Mouse (Mus musculus): ENCODE results near the gene Epha3.

The Epha3 gene

GRCm38 (mm10) chr16:63783544-63783943 is 80.4 kb downstream of the Epha3 start:
- no peak for DNase-seq (ENCODE audit: low read depth, low spot score)

GRCm38 (mm10) chr16:63782101-63782500 is 81.9 kb downstream of the Epha3 start:
- DNase-seq (ENCODE audit: low read depth, low spot score): no peak

GRCm38 (mm10) chr16:63780151-63780550 is 83.8 kb downstream of the Epha3 start:
- DNase-seq (ENCODE audit: low read depth, low spot score): no peak

- no peak for DNase-seq (ENCODE audit: low read depth, low spot score)
Observed at GRCm38 (mm10) chr16:63777811-63778210, 86.2 kb downstream of the Epha3 start.

GRCm38 (mm10) chr16:63772566-63772965 is 91.4 kb downstream of the Epha3 start:
- no peak for DNase-seq (ENCODE audit: low read depth, low spot score)

- DNase-seq (ENCODE audit: low read depth, low spot score): no peak
Observed at GRCm38 (mm10) chr16:63767589-63767988, 96.4 kb downstream of the Epha3 start.

GRCm38 (mm10) chr16:63761177-63761576 is 102.8 kb downstream of the Epha3 start:
- no peak for DNase-seq (ENCODE audit: low read depth, low spot score)

GRCm38 (mm10) chr16:63760112-63760511 is 103.9 kb downstream of the Epha3 start:
- no peak for DNase-seq (ENCODE audit: low read depth, low spot score)

- no peak for DNase-seq (ENCODE audit: low read depth, low spot score)
Observed at GRCm38 (mm10) chr16:63753052-63753451, 110.9 kb downstream of the Epha3 start.

GRCm38 (mm10) chr16:63747817-63748216 is 116.2 kb downstream of the Epha3 start:
- DNase-seq (ENCODE audit: low read depth, low spot score): no peak

GRCm38 (mm10) chr16:63745465-63745864 is 118.5 kb downstream of the Epha3 start:
- no peak for DNase-seq (ENCODE audit: low read depth, low spot score)

- DNase-seq (ENCODE audit: low read depth, low spot score): no peak
Observed at GRCm38 (mm10) chr16:63743208-63743854, 120.6 kb downstream of the Epha3 start.

GRCm38 (mm10) chr16:63719235-63719634 is 144.7 kb downstream of the Epha3 start:
- DNase-seq (ENCODE audit: low read depth, low spot score): no peak

GRCm38 (mm10) chr16:63717317-63717716 is 146.7 kb downstream of the Epha3 start:
- no peak for DNase-seq (ENCODE audit: low read depth, low spot score)

- no peak for DNase-seq (ENCODE audit: low read depth, low spot score)
Observed at GRCm38 (mm10) chr16:63706912-63707868, 156.8 kb downstream of the Epha3 start.

- no peak for DNase-seq (ENCODE audit: low read depth, low spot score)
Observed at GRCm38 (mm10) chr16:63689371-63689770, 174.6 kb downstream of the Epha3 start.

- no peak for DNase-seq (ENCODE audit: low read depth, low spot score)
Observed at GRCm38 (mm10) chr16:63684211-63684610, 179.8 kb downstream of the Epha3 start.

GRCm38 (mm10) chr16:63674426-63674825 is 189.5 kb downstream of the Epha3 start:
- peak; percentile 6 for DNase-seq (ENCODE audit: low read depth, low spot score)

GRCm38 (mm10) chr16:63673236-63673840 is 190.6 kb downstream of the Epha3 start:
- no peak for DNase-seq (ENCODE audit: low read depth, low spot score)

GRCm38 (mm10) chr16:63665897-63666464 is 198.0 kb downstream of the Epha3 start:
- no peak for DNase-seq (ENCODE audit: low read depth, low spot score)

- DNase-seq (ENCODE audit: low read depth, low spot score): no peak
Observed at GRCm38 (mm10) chr16:63658302-63658974, 205.5 kb downstream of the Epha3 start.
